Mouse (Mus musculus): ENCODE measurements around the gene Ltb4r1.

DNA sequence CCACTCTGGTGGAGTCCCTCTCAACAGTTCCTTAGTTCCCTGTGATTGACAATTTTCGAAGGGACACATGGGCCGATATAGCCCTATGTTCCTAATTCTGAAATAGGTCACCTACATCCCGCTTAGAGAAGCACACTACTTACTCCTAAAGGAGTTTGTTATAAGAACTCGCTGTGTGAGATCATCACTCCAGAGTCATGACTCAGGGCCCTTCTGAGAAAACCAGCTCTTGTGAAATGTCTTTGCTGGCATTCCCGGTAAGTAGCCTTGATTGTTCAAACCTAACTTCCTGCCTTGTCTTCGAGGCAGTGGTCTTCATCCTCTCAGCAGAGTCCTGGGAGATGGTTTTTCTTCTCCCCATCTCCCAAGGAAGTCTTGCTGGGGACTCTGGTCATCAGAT is 2.8 kb downstream of the Ltb4r1 start:
- TF ChIP-seq CTCF (conservative IDR thresholded peaks at IDR 0.05 in 1 of 2, IDR thresholded peaks at IDR 0.05 in 1 of 2; ENCODE audit: low read depth in 2 of 2, low read length in 2 of 2) (no peak), EP300 (IDR thresholded peaks at IDR 0.05; ENCODE audit: low read length) (no peak), POLR2AphosphoS2 (IDR thresholded peaks at IDR 0.05; ENCODE audit: low read depth, low read length) (no peak), KAT2A (IDR thresholded peaks at IDR 0.05; ENCODE audit: insufficient replicate concordance, low read length) (no peak), NRF1 (IDR thresholded peaks at IDR 0.05; ENCODE audit: low read depth, low read length) (no peak), POLR2A (IDR thresholded peaks at IDR 0.05; ENCODE audit: low read depth, low read length) (no peak), ZMIZ1 (IDR thresholded peaks at IDR 0.05; ENCODE audit: low read depth, low read length) (no peak), ZNF384 (IDR thresholded peaks at IDR 0.05; ENCODE audit: low read depth, low read length) (no peak), MAX (IDR thresholded peaks at IDR 0.05; ENCODE audit: low read length) (no peak)

Measured in CH12.LX (cell line).